Mouse (Mus musculus) hematopoietic stem cell, adult 5-6 weeks (primary cell): ENCODE measurements at regions not wholly inside any gene's neighbourhood (a gene's known extent, or its start where the extent isn't known, plus 50 kb on each side); places are given as distances from the start of the nearest gene placed in this dataset.

Experiments
- ATAC-seq, 2 experiments: fragments of 125-278 bp in 1 of 2; replicated peaks in 1 of 2; 2 replicates each; pipeline ENCODE4 v1.8.0; 2016 to 2017; ENCODE audit warnings: inconsistent platforms in 2 of 2, mild to moderate bottlenecking in 2 of 2, moderate number of reproducible peaks in 2 of 2, low read depth in 1 of 2, moderate TSS enrichment in 1 of 2; ENCODE audit not compliant: low FRiP score in 2 of 2, poor library complexity in 2 of 2, severe bottlenecking in 2 of 2, insufficient read depth in 1 of 2, low TSS enrichment in 1 of 2

- ATAC-seq: no peak
Observed at GRCm38 (mm10) chr17:89802148-89802547, 108.1 kb downstream of the Gm10184 start.

- ATAC-seq: no peak
Observed at GRCm38 (mm10) chr17:89777570-89777969, 132.7 kb downstream of the Gm10184 start.

DNA sequence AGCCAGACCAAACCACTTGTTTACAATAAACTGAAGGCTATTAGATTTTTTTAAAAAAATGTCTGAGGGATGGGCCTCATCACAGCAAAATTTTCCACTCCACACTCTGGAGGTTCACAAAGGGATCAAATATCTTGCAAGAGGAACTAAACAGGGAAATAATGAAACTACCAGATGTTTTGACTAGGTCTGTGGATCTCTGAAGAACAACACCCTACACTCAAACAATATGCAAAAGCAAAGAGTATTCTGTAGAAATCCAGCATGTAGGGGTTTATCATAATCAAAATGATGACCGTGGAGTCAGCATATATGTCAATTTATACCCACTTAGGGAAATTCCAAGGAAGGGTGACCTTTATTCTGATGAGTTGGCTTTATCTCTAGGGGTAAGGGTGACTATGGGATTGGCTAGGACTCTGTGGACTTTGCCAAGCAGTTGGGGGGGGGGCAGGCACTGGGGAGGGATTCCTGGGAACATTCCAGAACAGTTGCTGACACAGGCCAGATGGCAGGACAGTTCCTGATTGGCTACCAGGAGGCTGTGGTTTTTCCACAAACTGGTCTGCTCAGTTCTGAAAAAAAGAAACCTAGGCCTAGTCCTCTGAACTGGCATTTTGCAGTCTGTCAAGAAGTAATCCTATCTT is 143.9 kb downstream of the Gm10184 start:
- ATAC-seq: no peak

- ATAC-seq: no peak
Observed at GRCm38 (mm10) chr17:89737418-89737817, 172.8 kb downstream of the Gm10184 start.

- no peak for ATAC-seq
Observed at GRCm38 (mm10) chr17:89725534-89725933, 184.7 kb downstream of the Gm10184 start.

DNA sequence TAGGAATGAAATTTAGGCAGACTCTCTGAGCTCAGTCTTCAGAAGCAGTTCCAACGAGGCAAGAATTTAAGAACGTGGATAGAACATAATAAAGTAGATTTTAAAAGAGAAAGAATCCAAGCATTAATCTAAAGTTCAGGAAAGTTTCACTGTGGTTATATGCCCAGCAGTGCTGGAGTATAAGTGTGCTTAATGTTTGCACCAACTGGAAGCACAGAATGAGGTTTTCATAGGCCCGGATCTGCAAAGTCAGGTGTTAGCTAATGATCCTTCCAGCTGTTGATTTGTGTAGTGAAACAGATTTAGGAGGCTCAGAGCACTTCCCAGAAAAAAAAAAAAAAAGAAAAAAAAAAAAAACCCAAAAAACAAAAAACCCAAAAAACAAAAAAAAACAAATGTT is 228.5 kb downstream of the Gm10184 start:
- ATAC-seq: no peak

DNA sequence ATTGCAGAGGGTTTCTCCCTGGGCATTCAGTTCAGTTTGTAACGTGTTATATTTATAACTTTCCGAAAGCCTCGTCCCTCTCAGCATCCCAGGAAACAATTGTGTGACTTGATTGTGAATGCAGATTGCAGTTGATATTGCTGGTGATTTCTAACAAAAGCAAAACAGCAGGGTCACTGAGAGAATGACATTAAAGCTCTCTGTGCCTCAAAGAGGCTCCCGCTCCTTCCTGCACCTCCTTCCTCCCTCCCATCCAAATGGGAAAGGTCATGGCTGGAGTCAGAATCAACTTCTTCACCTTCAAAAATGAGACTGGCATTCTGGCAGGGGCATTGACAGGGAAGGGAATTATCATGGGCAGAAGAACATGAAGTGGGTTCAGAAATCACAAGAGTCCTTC is 251.9 kb downstream of the Gm10184 start:
- no peak for ATAC-seq

DNA sequence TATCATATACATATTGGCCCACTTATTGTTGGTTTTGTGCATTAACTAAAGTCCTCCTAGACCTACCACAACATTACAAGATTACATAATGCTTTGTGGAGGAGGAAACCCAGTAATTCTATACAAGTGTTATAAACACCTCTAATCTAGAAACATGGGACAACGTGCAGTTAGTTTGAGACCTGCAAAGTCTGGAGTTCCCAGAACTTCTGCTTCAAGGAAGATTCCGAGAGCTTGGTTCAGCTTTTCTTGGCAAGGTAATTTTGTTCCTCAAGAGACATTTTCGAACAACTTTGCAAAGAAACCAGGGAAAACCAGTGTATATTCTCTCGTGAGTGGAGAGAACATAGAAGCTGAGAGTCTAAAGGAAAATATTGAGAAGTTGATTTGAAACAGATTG is 254.0 kb downstream of the Gm10184 start:
- ATAC-seq: no peak

DNA sequence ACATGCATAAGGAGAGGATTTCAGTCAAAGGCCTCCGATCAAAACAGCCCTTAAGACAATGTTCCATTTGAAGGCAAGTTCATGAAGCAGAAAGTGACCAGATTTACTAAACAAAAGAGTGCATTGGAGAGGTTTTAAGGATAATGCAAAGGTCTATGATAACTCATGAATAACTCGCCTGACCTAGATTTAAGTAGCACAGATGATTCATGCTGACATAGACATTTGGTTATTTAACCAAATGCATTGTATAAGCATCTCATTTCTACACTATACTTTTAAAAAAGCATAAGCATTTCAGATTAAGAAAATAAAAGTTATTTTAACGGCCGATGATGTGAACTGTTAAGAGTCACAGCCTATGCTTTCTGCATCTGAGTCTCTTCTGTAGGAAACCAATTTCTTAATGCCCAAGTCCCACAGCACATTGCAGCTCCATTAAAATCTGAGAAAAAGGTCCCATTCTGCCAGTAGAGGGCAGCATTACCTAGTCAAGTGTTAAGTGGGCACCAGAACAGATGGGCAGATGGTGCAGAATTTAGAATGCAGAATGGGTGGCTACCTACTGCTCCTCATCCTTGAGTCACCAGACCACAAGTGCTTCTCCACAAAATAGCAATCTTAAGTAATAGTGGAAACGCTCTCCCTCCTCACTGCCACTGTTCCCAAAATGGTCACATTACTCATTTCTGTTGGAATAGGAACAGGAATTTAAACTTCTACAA is 256.0 kb downstream of the Gm10184 start:
- ATAC-seq: peak; percentile 72 to 75; a peak in 3 of 4 replicates

DNA sequence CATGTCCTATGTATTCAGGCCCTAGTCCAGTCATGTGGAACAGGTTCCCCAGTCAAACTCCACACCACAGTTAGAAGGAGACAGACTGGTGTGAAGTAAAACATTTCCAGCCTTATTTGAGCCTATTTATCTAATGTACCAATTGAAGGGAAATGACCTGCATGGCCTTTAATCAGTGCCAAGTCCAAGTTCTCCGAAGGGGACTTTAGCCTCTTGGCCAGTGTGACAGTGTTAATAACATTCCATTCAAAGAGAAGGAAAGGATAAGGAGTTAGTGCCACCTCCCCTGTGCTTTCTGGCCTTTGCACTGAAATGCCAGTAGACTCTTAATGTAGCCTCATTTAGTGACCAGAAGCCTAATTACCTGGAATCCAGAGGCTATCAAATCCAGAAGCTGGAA is 264.2 kb downstream of the Gm10184 start:
- no peak for ATAC-seq
